Mouse (Mus musculus): ENCODE measurements around the gene Gm21897.
"Not testable (repeated sequence)": the region's sequence is repeated elsewhere in the genome, so short reads cannot be mapped to it uniquely, and the experiment has no call there.

Gm21897 gene

DNA sequence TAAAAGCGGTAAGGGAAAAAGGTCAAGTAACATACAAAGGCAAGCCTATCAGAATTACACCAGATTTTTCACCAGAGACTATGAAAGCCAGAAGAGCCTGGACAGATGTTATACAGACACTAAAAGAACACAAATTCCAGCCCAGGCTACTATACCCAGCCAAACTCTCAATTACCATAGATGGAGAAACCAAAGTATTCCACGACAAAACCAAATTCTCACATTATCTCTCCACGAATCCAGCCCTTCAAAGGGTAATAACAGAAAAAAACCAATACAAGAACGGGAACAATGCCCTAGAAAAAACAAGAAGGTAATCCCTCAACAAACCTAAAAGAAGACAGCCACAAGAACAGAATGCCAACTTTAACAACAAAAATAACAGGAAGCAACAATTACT lies at the start of gene Gm21897:
TSS of gene Gm21897 (plus strand) at position 301 of the 400 bp plus-strand sequence.
- not testable (repeated sequence) for DNase-seq

DNA sequence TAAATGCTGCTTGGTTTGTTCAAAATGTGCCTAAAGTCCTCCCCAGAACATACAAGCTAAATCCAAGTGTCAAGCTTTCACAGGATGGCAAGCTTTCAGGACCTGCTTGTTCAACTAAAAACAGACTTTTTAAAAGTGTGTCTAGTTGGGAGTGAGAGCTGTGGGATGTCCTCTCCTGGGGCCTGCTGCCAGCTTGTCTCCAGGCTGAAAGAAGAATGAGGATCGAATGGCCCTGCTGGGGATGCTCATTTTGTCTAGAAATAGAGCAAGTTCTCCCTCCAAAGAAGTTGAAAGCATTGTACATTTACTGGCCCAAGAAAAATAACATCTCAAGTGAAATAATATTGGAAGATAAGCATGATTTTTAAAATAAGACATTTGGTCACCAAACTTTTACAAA lies 45.0 kb upstream of the Gm21897 start:
- no peak for DNase-seq

DNA sequence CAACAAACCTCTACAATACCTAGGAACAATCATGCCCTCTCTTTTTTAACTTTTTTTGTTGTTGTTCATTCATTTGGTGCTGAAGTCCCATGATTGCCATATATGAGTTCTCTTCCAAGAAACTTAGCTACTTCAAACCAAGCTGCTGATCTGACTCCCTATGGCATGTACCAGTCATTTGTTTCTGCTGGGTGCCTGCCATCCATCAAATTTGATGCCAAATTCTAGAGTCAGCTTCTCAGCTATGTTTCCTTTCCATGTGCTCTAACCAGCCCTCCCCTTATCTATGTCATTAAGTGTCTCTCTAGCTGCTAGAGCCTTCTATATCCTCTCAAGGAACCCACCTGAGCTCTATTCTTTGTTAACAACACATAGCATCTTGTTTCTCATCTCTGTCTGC lies 39.8 kb upstream of the Gm21897 start:
- no peak for DNase-seq

DNA sequence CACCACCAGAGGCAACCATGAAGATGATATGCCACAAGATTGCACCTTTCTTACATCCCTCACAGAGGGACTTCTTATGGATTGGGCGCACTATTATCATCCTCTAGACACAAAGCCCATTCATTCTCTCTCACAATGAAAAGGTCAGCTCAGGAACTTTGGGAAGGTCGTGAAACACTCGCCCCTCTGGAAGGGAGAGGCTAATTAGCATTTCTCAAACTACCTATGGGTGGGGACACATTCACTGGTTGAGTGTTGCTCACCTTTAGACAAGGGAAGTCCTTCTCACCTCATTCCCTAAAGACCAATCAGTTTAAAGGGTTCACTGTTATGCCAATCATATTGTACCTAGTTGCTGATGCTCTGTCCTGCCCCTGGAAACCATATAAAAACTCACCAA lies 24.2 kb upstream of the Gm21897 start:
- no peak for DNase-seq

DNA sequence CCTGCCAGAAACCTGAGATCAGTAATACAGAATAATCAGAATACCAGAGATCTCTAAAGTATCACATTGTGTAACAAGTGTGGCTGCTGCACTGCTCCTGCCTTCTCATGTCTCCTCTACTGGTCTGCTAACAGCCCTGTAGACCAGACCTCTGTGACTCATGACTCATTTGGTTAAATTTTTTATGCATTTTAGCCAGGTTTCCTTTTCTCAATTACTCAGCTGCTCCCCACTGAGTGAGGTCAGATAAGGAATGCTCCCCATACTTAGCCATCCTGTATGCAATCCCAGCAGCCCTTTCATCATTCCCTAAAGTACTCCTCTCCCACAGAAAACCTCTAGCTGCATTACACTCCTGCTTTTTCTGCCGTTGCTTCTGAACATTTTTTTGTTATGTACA lies 23.0 kb upstream of the Gm21897 start:
- no peak for DNase-seq

DNA sequence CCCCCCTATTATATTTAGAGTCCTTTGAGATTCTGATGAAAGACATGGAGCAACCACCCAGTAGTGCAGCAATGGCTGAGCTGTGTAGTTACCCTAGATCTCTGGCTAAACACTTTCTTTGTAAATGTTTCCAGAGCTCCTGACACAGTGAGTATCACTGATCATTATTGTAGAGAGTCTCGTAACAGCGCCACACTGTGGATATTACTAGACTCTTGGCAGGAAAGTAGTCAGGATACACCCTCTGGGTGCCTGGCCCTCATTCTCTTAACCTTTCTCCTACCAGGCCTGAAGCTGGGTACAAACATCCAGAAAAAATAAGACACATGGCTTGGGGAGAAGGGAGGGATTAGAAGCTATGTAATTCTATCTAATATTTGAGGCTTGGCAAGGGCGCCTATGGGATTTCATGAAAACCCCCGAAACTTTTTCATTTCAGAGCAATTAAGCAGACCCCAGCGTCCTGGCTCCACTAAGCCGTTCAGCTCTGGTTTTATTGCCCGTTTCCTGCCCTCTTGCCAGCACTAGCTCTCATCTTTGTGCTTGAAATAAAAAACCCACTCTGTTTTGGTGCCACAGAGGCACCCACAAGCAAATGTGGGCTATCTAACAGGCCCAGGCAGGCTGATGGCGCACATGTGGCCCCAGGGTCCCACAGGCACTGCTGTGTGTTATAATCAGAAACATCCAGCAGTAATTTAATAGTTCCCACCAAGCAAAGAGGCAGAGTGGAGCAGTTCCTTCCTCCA lies 22.2 kb upstream of the Gm21897 start:
- DNase-seq: no peak

DNA sequence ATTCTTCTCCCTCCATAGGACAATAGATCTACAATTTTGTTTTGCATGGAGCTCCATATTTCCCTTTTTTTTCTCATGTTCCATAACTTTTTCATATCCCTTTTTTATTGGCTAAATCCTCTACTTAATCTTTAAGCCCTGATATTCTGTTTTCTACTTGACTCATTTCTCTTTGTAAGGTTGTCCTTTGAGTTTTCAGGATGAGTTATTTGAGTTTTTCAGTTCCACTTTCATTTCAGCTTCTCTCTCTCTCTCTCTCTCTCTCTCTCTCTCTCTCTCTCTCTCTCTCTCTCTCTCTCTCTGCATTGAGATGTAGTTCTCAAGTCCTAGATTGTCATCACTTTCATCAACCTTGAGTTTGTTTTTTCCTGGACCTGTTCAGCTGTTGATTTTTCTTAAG lies 17.3 kb downstream of the Gm21897 start:
- DNase-seq: no peak

DNA sequence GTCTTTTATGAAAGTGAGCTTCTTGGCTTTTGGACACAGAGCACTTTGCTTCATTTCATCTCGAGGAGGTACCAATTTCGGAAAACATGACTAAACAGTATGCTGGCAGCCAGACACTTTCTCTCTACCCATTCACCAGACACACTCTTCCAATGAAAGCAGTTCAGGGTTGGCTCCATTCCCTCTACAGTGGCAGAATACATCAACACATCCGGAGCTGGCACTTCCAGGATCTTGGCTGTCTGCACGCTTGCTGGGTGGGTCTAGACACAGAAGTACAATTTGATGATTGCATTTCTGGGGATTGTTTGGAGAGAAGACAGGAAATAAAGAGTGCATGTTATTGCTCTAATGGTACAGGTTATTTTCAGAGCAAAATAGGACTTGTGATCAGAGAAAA lies 21.8 kb downstream of the Gm21897 start:
- DNase-seq: no peak

DNA sequence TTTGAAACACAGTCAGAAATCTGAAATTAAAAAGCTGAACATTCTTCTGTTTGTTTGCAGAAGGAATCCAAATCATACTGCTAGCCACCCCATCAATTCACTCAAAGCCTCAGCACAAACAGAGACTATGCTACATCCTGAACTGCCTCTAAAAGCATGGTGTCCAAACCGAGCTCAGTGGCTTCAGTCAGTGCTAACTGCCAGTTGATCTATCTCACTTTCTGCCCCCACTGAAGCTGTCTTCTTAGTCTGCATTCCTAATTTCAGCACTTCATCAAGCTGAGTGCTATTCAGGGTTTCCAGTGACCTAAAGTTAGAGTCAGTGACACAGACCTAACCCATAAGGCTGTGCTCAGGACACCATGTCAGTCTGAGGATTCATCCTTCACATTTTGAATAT lies 28.8 kb downstream of the Gm21897 start:
- DNase-seq: no peak

DNA sequence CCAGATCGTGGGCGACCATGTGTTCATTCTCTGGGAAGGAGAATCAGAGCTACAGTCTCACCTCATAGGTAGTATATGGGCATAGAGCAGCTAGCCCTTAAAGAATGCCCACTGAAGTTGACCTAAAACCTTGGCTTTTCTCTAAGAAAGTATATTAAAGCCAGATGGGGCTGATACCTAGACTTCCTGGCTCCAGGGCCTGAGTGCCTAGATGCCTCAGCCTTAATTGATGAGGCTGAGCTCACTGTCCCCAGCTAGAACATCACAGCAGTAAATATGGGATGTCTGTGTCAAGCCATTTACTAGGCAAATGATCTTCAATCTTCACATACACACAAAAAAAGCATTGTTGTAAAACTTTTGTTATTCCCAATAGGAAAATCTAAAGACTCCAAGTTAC lies 32.1 kb downstream of the Gm21897 start:
- DNase-seq: no peak

DNA sequence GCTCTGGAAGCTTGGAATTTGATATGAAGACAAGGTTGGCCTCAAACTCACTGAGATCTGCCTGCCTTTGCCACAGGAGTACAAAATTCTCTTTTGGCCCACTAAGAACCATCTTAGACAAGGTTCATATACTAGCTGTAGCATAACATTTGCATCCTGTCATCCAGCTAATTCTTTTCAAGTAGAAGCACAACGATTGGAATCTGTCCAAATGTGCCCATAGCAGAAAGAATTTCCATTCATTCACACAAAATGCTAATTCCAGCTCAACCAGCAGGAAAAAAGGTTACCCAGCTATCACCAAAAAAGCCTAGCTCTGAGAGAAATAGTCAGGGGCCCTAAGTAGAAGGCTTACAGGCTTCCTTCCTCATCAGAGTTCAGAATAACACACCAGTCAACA lies 34.0 kb downstream of the Gm21897 start:
- DNase-seq: no peak

DNA sequence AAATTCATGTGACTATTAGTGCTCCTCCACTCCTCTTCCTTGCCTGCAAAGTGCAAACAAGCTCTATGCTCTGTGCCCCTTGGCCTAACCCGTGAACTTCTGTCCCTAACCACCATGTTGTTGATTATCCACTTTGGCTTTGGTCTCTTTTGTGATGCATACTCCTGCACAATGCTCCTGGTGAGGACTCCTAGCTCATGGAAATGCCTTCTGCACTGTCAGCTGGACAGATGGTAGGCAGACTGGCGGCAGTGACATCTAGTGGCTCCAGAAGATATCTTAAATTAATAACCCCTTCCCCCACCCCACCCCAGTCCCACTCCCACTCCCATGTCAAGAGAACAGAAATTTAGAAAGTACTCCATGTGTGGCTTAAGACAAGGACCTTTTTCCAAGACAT lies 35.1 kb downstream of the Gm21897 start:
- no peak for DNase-seq

DNA sequence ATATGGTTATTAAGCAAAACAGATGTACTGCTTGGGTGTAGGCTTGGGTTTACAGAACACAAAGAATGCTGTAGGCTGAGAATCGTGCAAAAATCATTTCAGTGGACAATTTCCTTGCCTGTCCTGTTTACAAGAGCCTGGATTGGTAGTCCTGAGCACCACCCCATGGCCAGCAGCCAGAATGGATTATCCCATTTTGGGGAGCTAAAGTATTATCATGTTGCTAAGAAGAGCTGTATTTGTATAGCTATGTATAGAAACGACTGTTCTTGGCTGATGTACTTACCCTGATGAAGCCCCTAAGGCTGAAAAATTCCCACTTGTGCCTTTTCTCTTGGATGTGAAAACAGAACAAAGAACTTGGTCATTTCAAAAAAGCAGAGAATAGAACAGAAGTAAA lies 37.6 kb downstream of the Gm21897 start:
- DNase-seq: no peak

DNA sequence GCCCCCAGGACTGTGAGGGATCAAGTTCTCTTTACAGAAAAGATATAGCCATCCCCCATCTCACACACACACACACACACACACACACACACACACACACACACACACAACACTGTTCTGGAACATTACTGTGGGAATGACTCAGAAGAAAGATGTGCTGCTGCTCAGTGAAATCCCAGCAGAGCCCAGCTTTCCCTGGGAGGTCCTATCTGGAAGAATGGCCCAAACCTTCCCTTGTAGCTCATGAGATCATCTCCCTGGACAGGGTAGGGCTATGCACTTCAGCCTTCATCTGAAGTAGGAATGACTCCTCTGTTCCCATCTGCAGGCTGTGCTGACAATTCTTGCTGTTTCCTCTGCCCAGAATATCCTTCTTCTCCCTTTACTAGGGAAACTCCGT lies 38.1 kb downstream of the Gm21897 start:
- DNase-seq: no peak

DNA sequence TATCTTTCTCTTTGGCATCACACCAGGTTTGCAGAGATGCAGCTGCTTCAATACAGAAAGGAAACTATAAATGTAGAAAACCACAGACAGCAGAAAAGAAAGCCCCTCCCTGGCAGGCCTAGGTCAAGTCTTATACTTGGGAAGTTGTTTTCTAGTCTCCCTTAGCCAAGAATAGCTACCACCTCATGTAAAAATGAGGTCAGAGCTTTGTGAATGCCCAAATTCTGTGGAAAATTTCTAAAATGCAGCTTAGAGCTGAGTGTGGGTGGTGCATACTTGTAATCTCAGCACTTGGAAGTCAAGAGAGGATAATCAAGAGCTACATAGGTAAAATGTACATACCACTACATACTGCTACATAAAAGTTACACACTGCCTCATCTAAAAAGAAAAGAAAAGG lies 40.5 kb downstream of the Gm21897 start:
- DNase-seq: no peak

DNA sequence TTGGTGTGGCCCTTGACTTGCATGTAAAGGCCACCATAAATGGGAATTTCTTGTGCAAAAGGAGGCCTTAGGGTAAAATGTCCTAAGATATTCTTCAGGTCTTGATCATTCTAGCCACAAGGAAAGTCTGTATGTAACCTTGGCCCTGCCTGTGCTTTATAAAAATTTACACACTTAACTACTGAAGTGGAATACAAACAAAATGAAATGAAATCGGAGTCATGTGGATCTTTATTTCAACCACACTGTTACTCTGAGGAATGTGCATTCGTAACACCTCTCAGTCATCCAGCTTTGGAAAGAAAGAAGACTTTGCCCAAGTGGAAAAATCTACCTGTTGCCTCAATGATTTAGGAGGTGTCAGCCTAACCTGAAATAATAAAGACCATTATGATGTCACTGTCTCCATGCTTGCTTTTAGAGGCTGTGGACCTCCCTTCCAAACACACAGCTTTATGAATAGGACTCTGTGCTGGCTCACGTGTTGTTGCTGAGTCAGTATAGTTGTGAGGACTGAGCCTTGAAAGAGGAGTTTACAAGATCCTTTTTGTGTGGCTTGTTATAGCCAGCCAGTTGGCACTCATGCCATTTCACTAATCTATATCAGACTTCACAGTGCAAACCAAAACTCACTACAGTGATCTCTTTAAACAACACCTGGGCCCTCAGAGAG lies 42.0 kb downstream of the Gm21897 start:
- DNase-seq: no peak

DNA sequence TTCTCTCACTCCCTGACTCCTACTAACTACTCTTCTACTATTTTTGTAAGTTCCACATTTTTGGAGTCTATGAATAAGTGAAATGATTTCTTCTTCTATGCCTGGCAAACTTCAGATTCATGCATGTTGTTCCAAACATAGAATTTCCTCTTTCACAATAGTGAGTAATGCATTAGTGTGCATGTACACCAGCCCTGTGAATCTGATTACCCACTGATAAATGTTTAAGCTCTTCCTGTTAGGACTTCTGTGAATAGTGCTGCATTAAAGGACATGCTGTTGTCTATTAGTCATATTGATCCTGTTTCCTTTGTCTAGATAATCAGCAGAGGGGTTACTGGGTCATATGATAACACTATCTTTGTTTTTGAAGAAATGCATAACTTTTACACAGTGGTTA lies 43.6 kb downstream of the Gm21897 start:
- DNase-seq: no peak
